Mouse (Mus musculus) mouse embryonic stem cell (cell line): ENCODE data around the gene Dlec1.

Experiments used
- in situ Hi-C, 2 experiments: fragments of 300-500 bp; cut with MboI; formaldehyde crosslinking; loops; 1 replicate in 1 of 2; 3 replicates in 1 of 2; pipeline ENCODE4 v1.14.3; 2019 to 2020; ENCODE audit warnings: low sequenced_read_pairs in 2 of 2, low pct_unique_long_range_greater_than_20kb in 1 of 2, mixed read lengths in 1 of 2; ENCODE audit not compliant: unreplicated experiment in 1 of 2

The Dlec1 gene

DNA sequence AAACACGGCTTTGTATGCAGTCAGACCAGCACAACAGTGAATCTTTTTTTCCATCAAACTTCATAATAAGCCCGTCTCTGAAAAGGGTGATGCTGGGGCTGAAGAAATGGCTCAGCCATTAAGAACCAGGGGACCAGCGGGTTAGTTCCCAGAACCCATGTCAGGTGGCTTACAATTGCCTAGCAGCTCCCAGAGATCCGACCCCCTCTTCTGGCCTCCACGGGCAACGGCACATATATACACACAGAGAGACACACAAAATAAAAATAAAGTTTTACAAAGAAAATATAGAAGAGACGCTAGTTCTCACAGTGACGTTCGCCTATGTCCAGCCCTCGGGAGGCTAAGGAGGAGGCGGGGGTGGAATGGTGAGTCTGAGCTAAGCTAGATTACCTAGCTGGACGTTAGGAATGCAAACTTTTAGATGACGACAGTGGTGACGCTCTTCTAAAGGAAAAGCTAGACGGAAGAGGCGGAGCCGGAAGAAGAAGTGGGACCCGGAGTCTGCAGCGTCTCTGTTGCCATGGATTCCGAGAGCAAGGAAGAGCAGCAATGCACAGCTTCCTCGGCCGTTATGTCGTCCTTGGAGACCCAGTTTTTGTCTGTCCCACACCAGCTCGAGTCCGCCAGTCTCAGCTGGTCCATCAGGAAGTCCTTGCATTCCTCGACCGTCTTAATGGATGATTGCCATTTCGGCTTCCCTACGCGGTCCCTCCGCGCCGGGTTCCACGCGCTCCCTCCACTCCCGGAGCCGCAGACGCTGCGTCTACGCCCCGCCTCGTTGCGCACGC is at the start of gene Dlec1:
Gene Dlec1, plus strand, starts transcription at position 487 of the 791 bp plus-strand sequence.
- in situ Hi-C loops, result loop anchor here in 1 of 2 experiments (10.0 kb wide), 1 partner anchor 93 kb away; no protein-coding TSS in a partner anchor

DNA sequence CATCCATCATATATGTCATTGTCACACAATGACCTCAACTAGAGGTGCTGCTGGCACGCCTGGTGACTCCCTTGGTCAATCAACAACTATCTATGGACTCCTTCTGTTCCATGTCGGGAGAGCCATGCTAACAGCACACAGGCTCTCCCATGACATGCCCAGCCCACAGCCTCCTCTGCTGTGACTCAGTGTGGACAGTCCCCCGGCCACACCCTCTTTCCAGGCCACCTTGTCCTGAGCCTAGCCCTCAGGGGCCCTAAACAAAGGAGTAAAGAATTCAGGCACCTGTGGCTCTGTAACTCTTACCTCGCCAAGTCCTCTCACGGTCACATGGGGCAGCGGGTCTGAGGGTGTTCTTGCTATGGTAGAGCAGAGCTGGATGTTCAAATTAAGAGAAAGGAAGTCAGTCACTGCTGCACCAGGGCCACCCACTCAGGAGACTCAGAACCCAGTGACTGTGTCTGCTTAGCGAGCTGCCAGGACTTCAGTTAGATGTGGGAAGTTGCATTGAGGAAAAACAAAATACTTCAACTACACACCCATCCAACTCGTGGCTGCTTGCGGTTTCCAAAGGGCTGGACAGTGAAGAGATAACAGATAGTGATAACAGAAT is 48.2 kb upstream of the Dlec1 start:
- in situ Hi-C loops, result no loop called here

DNA sequence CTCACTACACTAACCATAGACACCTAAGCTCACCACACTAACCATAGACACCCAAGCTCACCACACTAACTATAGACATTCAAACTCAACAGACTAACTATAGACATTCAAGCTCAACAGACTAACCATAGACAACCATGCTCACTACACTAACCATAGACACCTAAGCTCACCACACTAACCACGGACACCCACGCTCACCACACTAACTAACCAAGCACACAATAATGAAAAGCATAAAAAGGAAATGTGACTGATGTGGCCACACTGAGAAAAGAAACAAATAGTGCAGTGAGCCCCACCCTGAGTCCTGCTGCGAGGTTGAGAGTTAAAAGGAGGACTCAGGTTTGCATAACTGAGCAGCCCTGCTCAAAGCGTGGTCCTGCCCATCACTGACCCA is 46.9 kb upstream of the Dlec1 start:
- in situ Hi-C loops, result no loop called here

DNA sequence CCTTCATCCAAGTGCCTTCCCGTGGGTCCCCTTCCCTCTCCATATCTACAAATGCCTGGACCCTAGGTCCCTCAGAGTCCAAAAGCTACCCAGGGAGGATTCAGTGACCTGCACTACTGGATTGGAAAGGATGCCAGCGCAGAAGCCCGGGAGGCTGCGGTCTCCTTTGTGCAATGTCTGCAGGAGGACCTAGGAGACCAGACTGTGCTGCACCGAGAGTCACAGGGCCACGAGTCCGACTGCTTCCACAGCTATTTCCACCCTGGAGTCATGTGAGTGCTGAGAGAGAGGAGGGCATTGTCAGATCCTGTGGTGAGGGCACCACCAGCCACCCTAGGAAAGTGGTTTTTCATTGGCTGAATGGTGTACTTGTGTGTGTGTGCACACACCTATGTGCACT is 44.0 kb upstream of the Dlec1 start:
- in situ Hi-C loops, result no loop called here

DNA sequence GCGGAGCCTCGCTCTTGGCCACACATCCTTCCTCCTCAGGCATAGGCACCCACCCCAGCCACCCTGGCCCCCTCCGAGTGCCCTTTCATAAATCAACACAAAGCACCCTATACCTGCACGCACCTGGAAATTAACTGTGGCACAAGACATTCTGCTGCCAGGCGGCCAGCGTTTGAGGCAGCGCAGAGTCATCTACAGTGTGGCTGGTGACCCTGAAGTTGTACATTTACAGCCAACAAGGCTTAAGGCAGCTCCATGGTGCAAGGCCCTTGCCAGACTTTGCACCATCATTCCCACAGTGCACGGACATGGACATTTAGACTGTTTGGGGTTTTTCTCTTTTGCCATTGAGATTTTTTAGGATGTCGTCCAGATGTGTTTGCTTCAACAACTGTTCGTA is 41.6 kb upstream of the Dlec1 start:
- in situ Hi-C loops, result no loop called here

DNA sequence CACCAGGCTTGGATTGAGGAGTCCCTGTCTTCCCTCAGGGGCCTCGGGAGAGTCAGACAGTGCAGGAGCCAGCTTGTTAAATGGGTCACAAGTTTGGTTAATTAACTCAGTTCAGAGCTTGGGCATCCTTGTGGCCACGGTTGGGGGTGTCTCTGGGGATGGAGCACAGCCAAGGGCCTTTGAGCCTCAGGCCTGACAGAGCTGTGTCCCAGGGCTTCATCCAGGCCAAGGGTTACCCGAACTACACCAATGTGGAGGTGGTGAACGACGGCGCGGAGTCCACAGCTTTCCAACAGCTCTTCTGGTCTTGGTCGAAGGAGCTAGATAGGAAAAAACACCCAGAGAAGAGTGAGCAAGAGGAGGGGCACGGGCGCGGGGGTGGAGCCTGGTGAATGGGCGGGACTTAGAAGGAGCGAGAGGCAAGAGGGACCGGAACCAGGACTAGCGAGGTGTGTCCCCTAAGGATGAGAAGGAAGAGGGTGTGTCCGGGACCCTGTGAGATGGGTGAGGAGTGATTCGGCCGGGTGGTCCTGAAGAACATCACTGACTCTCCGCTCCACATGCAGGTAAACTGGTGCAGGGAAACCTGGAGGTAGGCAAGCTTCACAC is 39.1 kb upstream of the Dlec1 start:
- in situ Hi-C loops, result no loop called here

DNA sequence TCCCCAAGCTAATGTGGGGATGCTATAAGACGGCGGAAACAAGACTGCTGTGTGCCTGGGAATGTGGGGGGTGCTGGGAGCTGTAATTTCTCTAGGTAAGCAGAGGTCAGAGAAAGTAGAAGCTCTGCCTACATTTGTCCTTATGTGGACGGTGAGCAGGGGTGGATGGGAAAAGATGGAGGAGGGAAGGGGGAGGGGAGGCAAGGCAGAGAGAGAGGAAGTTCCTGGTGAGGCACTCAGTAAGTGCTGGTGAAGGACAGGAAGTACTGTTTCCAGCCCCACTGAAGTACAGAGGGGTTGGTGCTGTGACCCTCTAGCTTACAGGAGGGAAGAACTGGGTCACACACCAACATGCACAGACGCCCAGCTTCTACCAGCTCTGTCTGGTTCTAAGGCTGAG is 38.0 kb upstream of the Dlec1 start:
- in situ Hi-C loops, result no loop called here

DNA sequence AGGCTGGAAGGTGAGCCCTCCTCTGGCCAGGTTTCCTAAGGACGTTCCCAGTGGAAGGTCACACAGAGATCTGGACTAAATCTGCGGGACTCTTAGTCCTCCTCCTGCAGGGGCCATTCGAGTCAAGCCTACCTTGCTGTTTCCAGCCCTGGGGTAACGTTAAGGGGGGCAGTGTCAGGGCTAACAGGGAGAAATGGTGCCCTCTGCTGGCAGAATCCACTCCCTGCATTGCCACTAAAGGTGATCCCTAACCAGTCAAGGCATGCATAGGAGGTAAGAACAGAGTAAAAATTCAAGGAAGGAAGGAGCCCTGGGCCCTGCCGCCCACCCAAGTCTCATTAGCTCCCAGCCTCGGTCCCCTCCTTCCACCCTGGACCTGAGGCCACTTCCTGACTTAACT is 34.7 kb upstream of the Dlec1 start:
- in situ Hi-C loops, result loop anchor here (5.0 kb wide), 1 partner anchor 150 kb away; no protein-coding TSS in a partner anchor

DNA sequence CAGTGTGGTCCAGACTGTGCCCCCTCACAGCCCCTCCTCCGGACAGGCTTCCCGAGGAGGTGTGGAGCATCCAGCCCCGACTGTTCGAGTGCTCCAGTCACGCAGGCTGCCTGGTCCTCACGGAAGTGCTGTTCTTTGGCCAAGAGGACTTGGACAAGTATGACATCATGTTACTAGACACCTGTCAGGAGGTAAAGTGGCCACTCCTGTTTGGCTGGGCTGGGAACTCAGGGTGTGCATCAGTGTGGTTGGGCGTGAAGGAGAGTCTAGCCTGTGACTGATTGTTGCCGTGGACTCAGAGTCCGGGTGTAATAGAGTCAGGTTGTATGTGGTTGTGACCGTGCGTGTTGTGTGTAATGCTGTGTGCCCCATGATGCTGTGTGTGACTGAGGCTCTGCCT is 34.0 kb upstream of the Dlec1 start:
- in situ Hi-C loops, result loop anchor here (5.0 kb wide), 1 partner anchor 151 kb away; no protein-coding TSS in a partner anchor

DNA sequence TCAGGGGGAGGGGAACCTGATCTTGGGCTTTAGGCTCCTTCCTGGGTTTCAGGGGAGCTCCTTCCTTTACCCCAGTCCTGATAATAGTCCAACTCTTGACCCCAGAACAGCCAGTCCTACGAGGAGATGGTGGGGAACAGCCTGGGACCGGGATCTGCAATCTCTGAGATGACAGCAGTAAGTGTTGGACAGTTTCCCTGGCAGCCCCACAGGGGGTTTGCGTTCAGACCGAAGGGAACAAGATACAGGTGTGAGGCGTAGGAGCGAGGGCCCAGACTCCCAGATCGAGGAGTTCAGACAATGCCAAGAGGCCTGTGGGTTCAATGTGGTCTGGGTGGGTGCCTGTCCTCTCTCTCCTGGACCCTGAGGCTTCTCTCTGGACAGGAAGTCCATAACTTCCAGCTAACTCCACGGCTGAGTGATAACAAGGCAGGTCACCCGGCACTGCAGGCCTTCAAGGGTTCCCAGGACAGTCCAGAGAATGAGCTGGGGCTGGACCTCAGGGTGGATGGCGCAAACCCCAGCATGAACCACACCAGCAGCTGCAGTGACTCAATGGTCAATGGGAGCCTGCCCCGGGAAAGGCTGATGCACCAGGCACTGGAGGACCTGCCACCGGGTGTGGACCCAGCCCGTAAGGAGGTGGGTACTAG is 32.0 kb upstream of the Dlec1 start:
- in situ Hi-C loops, result no loop called here

DNA sequence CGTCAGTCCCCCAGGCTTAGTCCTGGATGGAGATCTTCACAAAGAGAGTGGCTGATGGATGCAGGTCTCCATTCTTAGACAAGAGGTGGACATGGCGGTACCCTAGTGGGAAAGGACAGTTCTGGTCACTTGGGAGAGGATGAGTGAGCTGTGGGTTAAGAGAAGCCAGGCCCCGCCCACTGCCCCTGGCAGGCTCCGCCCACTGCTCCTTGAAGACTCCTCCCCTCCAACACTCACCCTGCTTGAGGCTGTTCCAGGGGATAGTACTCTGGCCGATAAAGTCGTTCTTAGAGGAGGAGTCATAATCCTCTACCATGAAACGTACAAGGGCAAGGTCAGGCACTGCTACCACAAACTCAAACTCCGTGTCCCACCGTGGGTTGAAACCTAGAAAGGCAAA is 30.5 kb upstream of the Dlec1 start:
- in situ Hi-C loops, result no loop called here

DNA sequence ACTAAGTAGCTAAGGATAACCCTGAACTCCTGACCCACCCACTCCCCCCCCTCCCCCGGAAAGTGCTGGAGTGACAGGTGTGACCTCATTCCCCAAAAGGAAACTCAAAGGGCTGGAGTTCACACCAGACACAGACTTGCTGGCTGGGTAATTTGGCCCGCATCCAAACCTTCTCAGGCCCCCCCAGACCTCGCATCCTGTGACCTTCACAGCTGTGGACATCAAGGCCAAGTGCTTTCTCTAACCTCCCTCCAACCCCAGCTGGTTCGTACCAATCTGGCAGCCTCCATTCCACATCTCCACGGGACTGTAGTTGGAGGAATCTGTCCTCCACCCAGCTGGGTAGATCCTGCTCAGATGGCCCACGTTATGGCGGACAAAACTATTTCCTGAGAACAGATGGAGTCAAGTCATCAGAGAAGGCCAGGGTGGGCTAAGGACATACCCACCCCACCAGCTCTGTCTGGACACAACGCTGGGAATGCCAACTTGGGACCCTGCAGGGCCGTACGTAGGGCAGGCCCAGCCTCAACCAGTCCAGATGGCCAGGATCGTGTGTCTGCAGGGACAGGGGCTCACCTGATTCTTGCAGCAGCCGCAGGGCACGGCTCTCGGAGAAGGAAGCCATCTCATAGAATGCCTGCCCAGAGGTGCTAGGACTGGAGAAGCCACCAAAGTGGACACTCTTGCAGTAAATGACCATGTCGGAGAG is 28.9 kb upstream of the Dlec1 start:
- in situ Hi-C loops, result no loop called here

DNA sequence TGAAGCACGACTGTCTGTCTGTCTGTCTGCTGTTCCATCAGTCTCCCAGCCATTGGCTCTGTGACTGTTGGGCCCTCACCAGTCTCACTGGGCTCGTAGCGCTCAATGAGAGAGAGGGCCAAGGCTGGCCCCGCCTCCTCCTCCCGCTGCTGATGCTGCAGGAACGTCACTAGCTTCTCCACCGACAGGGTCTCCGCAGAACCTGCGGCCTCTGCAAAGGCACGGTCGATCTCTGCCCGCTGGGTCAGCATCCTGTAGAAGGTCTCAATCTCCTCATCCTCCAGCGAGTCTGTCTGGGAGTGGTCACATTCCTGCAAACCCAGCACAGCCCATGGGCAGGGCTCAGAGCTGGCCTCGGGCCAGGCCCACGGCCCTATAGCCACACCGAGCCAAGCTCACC is 26.6 kb upstream of the Dlec1 start:
- in situ Hi-C loops, result no loop called here

DNA sequence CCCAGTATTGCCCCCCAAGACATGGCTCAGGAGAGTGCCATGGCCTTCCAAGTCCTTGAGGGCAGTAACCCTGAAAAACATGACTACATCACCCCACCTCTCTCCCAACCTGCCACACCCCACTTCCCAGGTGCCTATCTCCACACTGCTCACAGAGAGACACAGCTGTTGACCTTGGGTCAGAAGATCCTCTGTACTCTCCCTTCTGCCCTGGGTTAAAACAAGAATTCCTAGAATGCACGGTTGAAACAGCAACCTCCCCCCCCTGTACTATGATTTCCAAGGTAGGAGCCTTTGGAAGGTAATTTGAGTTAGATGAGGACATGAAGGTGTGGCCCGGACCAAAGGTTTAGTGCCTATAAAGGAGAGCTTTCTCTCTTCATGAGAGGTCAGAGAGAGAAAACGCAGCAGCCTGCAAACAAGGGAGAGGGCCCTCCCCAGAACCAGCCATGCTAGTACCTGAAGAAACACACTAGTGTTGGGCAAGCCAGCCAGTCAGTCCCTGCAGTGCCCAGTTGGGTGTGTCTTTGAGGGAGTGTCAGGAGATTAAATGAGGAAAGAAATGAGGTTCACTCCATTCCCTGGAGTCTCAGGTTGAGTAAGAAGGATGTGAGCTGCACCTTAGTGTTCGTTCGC is 22.1 kb upstream of the Dlec1 start:
- in situ Hi-C loops, result no loop called here

DNA sequence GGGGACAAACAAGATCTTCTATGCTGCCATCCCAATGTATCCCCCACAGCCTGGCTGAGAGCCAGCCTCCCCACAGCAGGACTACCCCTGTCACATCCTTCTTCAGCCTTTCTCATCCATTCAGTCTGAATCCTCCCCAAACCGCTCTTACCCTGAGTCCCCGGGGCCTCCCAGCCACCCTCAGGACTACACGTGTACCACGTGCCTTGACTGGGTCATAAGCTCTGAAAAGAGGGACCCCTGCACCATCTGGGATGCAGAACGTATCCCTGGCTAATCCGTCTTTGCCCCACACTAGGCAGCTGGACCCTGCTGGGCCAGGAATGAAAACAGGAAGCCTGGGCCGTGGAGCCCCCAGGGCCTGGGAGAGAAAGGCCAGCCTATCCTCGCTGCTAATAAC is 20.2 kb upstream of the Dlec1 start:
- in situ Hi-C loops, result no loop called here

DNA sequence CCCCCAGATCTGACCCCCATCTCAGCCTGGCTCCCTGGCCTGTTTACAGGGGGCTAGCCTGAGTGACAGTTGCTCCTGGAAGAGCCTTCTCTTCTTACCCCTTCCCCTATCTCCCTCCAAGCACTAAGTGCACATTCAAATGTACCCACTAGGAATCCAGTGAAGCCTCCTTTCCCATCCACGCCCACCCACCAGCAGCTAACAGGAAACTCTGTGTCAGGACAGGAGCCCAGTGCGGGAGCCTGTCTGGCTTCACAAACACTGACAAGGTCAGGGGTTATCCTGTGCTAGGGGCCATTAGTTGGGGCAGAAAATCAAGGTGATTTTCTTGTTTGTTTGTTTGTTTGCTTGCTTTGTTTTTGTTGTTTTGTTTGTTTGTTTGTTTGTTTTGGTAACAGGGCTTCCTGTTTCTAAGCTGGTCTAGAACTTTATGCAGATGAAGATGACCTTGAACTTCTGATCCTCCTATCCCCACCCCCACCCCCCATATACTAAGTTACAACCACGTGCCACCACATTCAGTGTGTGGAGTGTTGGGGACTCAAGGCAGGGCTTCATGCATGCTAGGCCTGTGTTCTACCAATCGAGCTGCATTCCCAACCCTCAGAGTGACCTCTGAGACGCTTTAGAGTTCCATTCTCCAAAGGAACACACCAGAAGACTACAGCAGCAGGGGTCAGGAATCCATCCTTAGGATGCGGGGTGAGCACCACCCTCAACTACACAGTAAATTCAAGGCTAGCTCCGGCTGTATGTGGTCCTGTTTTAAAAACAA is 19.4 kb upstream of the Dlec1 start:
- in situ Hi-C loops, result no loop called here

DNA sequence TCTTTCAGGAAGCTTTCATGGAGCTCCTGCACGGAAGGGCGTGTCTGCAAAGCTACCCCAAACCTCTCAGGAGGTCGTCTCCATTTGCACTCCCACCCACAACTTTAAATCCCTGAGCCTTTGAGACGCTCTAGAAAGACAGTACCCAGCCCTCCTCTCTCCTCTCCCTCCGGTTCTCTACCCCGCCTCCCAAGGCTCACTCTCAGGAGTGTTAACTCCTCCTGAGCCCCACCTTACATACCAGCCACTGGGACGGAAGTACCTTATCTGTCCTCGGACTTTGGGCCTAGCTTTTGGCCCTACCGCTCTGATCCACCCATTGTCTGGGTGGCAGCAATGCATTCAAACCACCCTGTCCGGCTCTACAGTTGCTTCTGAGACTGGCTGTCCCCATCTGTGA is 18.3 kb upstream of the Dlec1 start:
- in situ Hi-C loops, result no loop called here

DNA sequence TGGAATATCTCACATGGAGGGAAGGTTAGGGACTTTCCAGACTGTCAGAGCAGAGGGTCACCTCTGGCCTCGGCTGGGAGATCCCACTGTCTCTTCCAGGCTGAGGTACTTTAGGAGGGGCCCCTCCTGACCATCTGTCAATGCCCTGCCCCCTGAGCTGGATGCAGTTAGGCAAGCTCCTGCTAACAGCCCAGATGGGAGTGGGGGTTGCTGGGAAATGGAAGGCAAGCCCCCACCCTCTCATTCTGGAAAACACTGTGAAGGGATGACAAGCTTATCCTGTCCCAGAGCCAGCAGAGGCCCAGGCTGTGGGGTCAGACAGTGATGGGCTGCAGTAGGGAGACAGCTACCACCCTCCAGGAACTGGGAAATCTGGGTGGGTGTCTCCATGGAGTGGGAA is 15.8 kb upstream of the Dlec1 start:
- in situ Hi-C loops, result no loop called here
